Mouse (Mus musculus) forebrain, embryonic 13.5 days (tissue): ENCODE data around the gene Rexo4. TPM values are rescaled to one million over a fixed set of nuclear protein-coding genes. Genes with fewer than 3 reads are reported as not detected.

ENCODE experiments used
- ATAC-seq: fragments of 200-750 bp; cut with Nextera tagmentation; 2 replicates; pipeline ENCODE4 v1.8.0; 2017
- H3K27ac ChIP-seq: fragments of 300-500 bp; sonication (generic); 2 replicates; pipeline ENCODE4 v1.5.1; 2015; ENCODE audit warnings: inconsistent platforms, mild to moderate bottlenecking, moderate library complexity
- H3K27me3 ChIP-seq: fragments of 300-500 bp; sonication (generic); 2 replicates; pipeline ENCODE4 v1.6.1; 2015; ENCODE audit warnings: mild to moderate bottlenecking, inconsistent platforms
- H3K36me3 ChIP-seq: fragments of 300-500 bp; sonication (generic); 2 replicates; pipeline ENCODE4 v1.6.1; 2015; ENCODE audit warnings: mild to moderate bottlenecking, inconsistent platforms; ENCODE audit not compliant: poor library complexity, severe bottlenecking
- H3K4me1 ChIP-seq: fragments of 300-500 bp; sonication (generic); 2 replicates; pipeline ENCODE4 v1.6.1; 2015; ENCODE audit warnings: inconsistent platforms
- H3K4me2 ChIP-seq: fragments of 300-500 bp; sonication (generic); 2 replicates; pipeline ENCODE4 v1.6.1; 2015; ENCODE audit warnings: inconsistent platforms, mild to moderate bottlenecking, moderate library complexity
- H3K4me3 ChIP-seq: fragments of 300-500 bp; sonication (generic); 2 replicates; pipeline ENCODE4 v1.5.1; 2015; ENCODE audit warnings: mild to moderate bottlenecking, inconsistent platforms
- H3K9ac ChIP-seq: fragments of 300-500 bp; sonication (generic); 2 replicates; pipeline ENCODE4 v1.6.1; 2015; ENCODE audit warnings: mild to moderate bottlenecking, inconsistent platforms
- H3K9me3 ChIP-seq: fragments of 300-500 bp; sonication (generic); replicated peaks from 2 replicates; pipeline ENCODE4 v1.6.1; 2016; ENCODE audit warnings: inconsistent platforms
- whole genome bisulfite sequencing: fragments of 180-500 bp; shearing (Covaris S2); methylation state at CpG from one replicate; pipeline ENCODE4 v1.1.7; 2015; 5-methylcytosine and 5-hydroxymethylcytosine counted together
- polyA plus RNA-seq: library from polyadenylated mRNA; unstranded; fragments of >200 nt; fragmentation: Nextera tagmentation; extraction: Ambion mirVana; gene quantifications from 2 replicates; pipeline ENCODE4 v1.2.1, GENCODE M21; 2015

Rexo4 gene
- polyA plus RNA-seq, 1 experiment from 2014 or later: 39.5 TPM

DNA sequence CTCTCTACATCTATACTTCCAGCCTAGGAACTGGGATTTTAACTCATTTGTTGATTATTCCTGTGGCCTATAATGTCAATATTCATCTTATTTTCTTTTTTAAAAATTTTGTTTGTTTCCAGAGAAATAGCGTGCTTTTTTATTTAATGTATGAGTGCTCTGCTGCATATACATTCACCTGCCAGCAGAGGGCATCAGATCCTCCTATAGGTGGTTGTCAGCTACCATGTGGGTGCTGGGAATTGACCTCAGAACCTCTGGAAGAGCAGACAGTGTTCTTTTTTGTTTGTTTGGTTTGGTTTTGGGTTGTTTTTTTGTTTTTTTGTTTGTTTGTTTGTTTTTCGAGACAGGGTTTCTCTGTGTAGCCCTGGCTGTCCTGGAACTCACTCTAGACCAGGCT is 3.1 kb upstream of the Rexo4 start:
- Histone ChIP-seq H3K9ac (no peak overlapping the region), H3K4me3 (no peak overlapping the region), H3K4me1 (peaks cover 17% of the 10 kb centered on the region), H3K27ac (no peak overlapping the region), H3K4me2 (no peak overlapping the region), H3K9me3 (no peaks in the 10 kb centered on the region), H3K36me3 (peaks cover 1% of the 10 kb centered on the region; the same call in 1 of the 2 replicates), H3K27me3 (no peaks in the 10 kb centered on the region)
- no peak for ATAC-seq
- 70% methylated on average over 2 of the region's 2 CpGs for WGBS

DNA sequence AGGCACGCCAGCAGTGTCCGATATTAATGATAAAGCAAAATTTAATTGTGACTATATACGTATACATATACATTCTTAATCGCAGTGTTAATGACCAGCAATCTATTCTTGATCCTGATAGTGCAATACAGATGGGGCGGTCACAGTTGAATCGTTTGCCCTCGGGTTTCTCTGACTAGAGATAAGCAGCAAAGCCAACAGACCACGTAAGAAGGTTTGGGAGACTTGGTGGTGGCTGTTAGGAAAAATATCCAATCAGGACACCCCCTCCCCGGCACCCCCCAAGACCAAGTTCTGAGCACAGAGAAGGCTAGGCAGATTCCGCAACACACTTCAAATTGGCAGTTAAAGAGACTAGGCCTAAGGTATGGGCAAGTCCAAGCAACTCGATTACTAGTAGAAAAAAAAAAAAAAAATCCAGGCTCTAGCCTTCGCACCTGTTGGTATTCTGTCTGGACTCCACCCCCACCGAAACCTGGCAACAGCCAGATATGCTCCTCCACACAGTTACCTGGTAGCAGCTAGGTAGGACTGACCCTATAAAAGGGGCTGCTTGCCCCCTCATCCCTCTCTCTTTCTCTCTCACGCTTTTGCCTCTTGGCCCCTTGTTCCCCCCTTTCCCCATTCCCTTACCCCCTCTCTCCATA is 661 bp upstream of the Rexo4 start:
- H3K4me1 ChIP-seq: peaks cover 26% of the 10 kb centered on the region
- WGBS: 17% methylated on average over 14 of the region's 14 CpGs
- peak overlapping the region; percentile 87 for H3K9ac ChIP-seq
- H3K27me3 ChIP-seq: no peaks in the 10 kb centered on the region
- H3K4me2 ChIP-seq: peak overlapping the region; percentile 90
- no peaks in the 10 kb centered on the region for H3K9me3 ChIP-seq
- peaks cover 21% of the 10 kb centered on the region for H3K36me3 ChIP-seq
- H3K4me3 ChIP-seq: peak overlapping the region; percentile 79
- H3K27ac ChIP-seq: peak overlapping the region; percentile 98
- ATAC-seq: no peak; the same call in 1 of the 2 replicates

DNA sequence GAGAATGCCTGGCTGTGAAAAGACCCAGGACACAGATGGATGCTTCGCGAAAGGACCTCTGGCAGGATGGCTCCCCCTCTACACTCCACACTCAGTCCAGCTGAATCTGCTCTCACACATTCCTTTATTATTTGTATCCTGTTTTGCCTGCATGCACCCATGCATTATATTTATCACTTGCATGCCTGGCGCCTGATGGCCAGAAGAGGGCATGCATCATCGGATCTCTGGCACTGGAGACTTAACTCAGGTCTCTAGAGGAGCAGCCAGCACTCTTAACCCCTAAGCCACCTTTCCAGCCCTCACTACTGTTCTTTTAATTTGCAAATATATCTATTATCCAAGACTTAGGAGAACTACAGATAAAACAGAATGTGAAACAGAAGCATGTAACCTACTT is 3.4 kb downstream of the Rexo4 start:
- ATAC-seq: no peak
- Histone ChIP-seq H3K27me3 (no peaks in the 10 kb centered on the region), H3K4me1 (peaks cover 26% of the 10 kb centered on the region), H3K36me3 (peaks cover 58% of the 10 kb centered on the region), H3K9ac (no peak overlapping the region), H3K4me3 (no peak overlapping the region), H3K4me2 (no peak overlapping the region), H3K27ac (no peak overlapping the region), H3K9me3 (no peaks in the 10 kb centered on the region)
- 74% methylated on average over 4 of the region's 4 CpGs for WGBS

DNA sequence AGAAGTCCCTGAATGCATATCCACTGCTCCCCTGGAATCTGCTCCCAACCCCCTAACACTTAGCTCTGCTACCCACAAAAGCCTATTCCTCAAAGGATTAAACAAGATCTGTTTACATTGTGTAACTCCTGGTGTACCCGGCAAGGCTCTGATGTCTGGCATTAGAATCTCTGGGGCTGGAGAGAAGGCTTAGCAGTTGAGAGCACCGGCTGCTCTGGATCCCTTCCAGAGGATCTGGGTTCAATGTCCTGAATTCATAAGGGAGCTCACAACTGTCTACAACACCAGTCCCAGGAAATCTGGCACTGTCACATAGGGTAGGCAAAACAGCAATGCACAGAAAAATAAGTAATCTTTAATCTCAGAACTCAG is 6.7 kb downstream of the Rexo4 start:
- H3K27ac ChIP-seq: no peak overlapping the region
- no peaks in the 10 kb centered on the region for H3K27me3 ChIP-seq
- no peak for ATAC-seq
- H3K9me3 ChIP-seq: no peaks in the 10 kb centered on the region
- peaks cover 10% of the 10 kb centered on the region for H3K4me1 ChIP-seq
- H3K9ac ChIP-seq: no peak overlapping the region
- no peak overlapping the region for H3K4me3 ChIP-seq
- H3K4me2 ChIP-seq: no peak overlapping the region
- 94% methylated on average over 2 of the region's 2 CpGs for WGBS
- H3K36me3 ChIP-seq: peaks cover 91% of the 10 kb centered on the region

DNA sequence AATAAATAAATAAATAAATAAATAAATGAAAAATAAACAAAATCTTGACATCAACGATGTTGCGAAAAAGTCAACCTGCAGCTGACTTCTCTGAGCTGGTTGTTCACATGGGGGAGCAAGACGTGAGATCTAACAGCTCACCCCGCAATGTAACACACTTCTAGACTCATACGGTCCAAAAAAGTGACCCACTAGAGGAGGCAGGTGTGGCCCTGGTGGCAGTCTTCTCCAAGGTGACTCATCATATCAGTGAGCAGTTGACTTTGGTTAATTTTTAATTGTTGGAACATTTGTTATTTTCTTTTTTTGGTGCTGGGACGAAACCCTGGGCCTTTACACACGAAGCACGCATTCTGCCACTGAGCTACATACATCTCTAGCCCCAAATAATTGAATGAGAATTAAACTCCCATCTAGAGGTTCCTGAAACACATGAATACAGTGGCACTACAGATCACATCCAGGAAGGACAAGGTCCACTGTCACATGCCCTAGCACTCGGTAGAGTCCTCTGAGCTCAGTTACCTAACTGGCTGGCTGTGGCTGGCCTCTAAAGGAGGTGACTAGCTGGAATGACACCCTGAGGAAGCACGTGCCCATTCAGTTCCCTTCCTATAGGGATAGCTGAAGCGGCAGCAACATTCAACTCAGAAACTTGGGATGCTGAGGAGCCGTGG is 7.2 kb downstream of the Rexo4 start:
- Histone ChIP-seq H3K36me3 (peaks cover 92% of the 10 kb centered on the region), H3K9ac (no peak overlapping the region), H3K27ac (no peak overlapping the region), H3K4me1 (peaks cover 6% of the 10 kb centered on the region), H3K4me2 (no peak overlapping the region), H3K9me3 (no peaks in the 10 kb centered on the region), H3K4me3 (no peak overlapping the region), H3K27me3 (no peaks in the 10 kb centered on the region)
- WGBS: 94% methylated on average over 12 of the region's 12 CpGs
- no peak for ATAC-seq

DNA sequence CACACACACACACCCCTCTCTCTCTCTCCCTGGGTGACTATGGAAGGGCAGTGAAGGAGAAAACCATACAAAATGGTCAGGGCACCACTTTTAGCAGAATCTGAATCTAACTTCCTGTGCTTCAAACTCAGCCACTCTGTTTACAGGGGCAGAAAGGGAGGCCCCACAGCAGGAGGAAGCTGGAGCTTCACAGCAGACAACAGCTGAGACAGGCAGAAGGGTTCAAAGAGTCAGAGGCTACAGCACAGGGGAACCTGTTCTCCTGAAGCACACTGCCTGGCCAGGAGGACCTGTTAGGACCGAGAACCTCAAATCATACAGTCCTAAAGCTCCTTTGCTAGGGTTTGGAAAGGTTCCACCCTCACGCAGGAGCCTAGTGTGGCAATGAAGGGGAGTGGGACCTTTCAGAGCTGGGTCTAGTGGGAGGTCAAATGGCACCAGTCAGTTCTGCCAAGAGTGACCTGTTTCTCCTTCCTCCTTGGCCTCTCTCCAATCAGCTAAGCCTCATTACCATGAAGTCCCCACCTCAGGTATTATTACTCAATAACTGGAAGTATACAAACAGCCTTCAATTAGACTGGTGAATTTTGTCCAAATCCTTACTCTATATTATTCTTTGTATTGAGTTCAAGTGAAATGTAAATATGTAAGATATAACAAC is 9.3 kb downstream of the Rexo4 start:
- Histone ChIP-seq H3K36me3 (peaks cover 96% of the 10 kb centered on the region), H3K4me3 (no peak overlapping the region), H3K27ac (no peak overlapping the region), H3K4me1 (no peaks in the 10 kb centered on the region), H3K27me3 (no peaks in the 10 kb centered on the region), H3K9me3 (no peaks in the 10 kb centered on the region), H3K9ac (no peak overlapping the region), H3K4me2 (no peak overlapping the region)
- ATAC-seq: no peak
- 90% methylated on average over 2 of the region's 2 CpGs for WGBS

DNA sequence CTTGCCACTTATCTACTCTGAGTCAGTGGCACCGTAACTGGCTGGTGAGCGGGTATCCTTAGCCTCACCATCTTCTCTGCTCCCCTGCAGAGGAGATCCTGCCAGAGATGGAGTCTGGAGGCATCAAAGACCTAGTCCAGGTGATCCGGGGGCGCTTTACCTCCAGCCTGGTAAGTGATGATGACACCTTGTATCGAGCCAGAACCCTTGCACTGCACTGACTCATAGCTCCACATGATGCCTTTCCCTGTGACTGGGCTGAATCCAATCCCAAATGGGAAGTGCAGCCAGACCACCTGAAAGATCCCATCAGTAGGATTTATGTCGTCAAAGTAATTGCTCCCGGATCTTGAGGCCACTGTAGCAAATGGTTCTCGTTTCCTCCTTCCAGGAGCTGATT is 11.3 kb downstream of the Rexo4 start:
- 91% methylated on average over 8 of the region's 8 CpGs for WGBS
- H3K36me3 ChIP-seq: peaks cover 90% of the 10 kb centered on the region
- no peak overlapping the region for H3K9ac ChIP-seq
- H3K27ac ChIP-seq: no peak overlapping the region
- no peaks in the 10 kb centered on the region for H3K9me3 ChIP-seq
- H3K27me3 ChIP-seq: no peaks in the 10 kb centered on the region
- H3K4me2 ChIP-seq: no peak overlapping the region
- ATAC-seq: no peak
- H3K4me1 ChIP-seq: no peaks in the 10 kb centered on the region
- no peak overlapping the region for H3K4me3 ChIP-seq

DNA sequence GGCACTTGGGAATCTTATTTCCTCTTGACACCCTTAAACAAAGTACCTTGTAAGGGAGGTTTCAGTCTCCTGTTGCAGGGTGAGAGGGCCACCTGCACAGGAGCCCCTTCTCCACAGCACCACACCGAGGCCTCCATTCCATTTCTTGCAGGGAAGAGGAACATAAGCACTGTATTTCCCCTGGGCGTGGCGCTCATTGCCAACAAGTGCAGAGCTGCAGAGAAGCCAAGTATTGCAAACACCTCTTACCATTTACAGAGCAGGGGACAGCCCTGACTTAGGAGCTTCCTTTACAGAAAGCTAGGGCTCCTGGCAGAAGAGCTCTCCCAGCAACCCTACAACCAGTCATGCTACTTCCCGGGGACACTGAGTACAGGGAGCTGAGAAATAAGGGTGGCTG is 12.0 kb downstream of the Rexo4 start:
- Histone ChIP-seq H3K27me3 (no peaks in the 10 kb centered on the region), H3K27ac (no peak overlapping the region), H3K4me3 (no peak overlapping the region), H3K4me2 (no peak overlapping the region), H3K9me3 (no peaks in the 10 kb centered on the region), H3K9ac (no peak overlapping the region), H3K4me1 (no peaks in the 10 kb centered on the region), H3K36me3 (peaks cover 83% of the 10 kb centered on the region)
- ATAC-seq: no peak
- 92% methylated on average over 4 of the region's 4 CpGs for WGBS

DNA sequence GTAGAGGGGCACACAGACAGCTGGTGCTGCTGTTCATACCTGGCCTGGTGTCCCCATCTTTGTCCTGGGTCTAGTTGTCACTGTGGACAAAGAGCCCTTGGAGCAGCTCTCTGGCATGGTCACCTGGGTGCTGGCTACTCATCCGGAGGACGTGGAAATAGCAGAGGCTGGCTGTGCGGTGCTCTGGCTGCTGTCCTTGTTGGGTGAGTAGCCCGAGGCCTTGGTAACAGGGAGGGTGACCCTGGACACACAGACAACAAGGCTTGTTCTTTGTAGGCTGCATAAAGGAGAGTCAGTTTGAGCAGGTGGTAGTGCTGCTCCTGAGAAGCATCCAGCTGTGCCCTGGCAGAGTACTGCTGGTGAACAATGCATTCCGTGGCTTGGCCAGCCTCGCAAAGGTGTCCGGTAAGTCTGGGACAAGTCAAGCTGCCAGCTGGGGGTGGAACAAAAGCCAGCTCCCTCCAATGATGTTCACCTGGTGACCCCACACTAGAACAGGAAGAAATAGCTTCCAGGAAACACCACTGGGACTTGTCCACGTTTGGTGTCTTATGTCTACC is 12.8 kb downstream of the Rexo4 start:
- Histone ChIP-seq H3K27me3 (no peaks in the 10 kb centered on the region), H3K36me3 (peaks cover 81% of the 10 kb centered on the region), H3K4me1 (no peaks in the 10 kb centered on the region)

DNA sequence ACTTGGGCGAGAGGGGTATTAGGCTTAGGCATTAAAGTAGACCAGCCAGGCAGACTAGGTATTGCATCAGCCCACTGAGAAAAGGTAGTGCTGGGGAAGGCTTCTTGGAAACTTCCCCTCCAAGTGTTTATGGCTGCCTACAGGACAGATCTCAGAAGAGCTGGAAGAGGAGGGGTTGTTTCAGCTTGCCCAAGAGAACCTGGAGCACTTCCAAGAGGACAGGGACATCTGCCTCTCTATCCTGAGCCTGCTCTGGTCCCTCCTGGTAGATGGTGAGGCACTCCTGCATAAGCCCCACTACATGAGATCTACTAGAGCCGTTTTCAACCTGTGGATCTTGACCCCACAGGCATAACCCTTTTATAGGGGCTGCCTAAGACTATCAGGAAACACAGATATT is 13.8 kb downstream of the Rexo4 start:
- no peaks in the 10 kb centered on the region for H3K9me3 ChIP-seq
- no peak overlapping the region for H3K9ac ChIP-seq
- H3K4me3 ChIP-seq: no peak overlapping the region
- no peaks in the 10 kb centered on the region for H3K27me3 ChIP-seq
- no peak overlapping the region for H3K27ac ChIP-seq
- H3K36me3 ChIP-seq: peaks cover 71% of the 10 kb centered on the region
- 97% methylated on average over 2 of the region's 2 CpGs for WGBS
- H3K4me2 ChIP-seq: no peak overlapping the region
- no peak for ATAC-seq
- H3K4me1 ChIP-seq: no peaks in the 10 kb centered on the region

More for the DNA sequence above, 12.8 kb downstream of the Rexo4 start:
- H3K27ac ChIP-seq: no peak overlapping the region
- WGBS: 91% methylated on average over 8 of the region's 8 CpGs
- no peak for ATAC-seq
- H3K9me3 ChIP-seq: no peaks in the 10 kb centered on the region
- H3K9ac ChIP-seq: no peak overlapping the region
- no peak overlapping the region for H3K4me3 ChIP-seq
- no peak overlapping the region for H3K4me2 ChIP-seq

DNA sequence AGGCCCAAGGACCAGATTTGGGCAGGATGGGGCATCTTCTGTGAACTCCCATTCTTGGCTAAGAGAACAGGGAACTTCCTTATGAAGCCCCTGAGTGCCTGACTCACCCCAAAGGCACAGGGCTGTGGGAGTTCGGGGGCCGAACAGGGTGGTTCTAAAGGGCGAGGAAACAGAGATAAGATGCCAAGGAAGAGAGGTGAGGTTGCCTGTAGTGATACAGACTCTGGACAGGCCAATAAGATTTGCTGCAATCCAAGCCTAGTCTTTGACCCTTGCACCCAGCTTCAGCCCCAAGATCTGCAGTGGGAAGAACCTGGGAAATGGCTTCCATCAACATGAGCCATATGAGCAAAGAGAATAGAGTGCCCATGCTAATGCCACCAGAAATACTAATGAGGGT is 20.9 kb downstream of the Rexo4 start:
- ATAC-seq: no peak
- Histone ChIP-seq H3K27ac (no peak overlapping the region), H3K4me3 (no peak overlapping the region), H3K9ac (no peak overlapping the region), H3K36me3 (peaks cover 6% of the 10 kb centered on the region; the same call in 1 of the 2 replicates), H3K27me3 (no peaks in the 10 kb centered on the region), H3K9me3 (no peaks in the 10 kb centered on the region), H3K4me1 (no peaks in the 10 kb centered on the region), H3K4me2 (no peak overlapping the region)
- 84% methylated on average over 3 of the region's 3 CpGs for WGBS

DNA sequence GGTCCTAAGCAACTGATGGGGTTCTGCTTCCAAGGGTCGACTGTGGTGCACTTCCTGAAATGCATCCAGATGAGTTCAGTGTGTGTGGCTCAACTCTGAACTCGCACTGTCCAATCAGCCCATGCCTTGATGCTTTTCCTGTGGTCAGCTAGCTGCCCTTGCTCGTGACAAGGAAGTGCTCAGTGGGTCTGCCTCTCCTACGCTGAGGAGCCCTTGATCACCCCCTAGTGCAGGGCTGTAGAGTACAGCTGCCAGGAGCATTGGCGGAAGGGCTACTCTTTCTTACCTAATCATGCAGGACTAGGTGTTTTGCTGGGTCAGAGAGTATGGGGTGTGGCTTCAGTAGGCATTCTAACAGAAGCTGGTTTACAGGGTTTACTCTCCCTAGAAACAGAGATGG is 22.6 kb downstream of the Rexo4 start:
- H3K27me3 ChIP-seq: no peaks in the 10 kb centered on the region
- ATAC-seq: no peak
- WGBS: 44% methylated on average over 5 of the region's 5 CpGs
- H3K4me3 ChIP-seq: no peak overlapping the region
- no peaks in the 10 kb centered on the region for H3K4me1 ChIP-seq
- no peak overlapping the region for H3K4me2 ChIP-seq
- H3K9me3 ChIP-seq: no peaks in the 10 kb centered on the region
- no peak overlapping the region for H3K27ac ChIP-seq
- no peak overlapping the region for H3K9ac ChIP-seq
- H3K36me3 ChIP-seq: peaks cover 2% of the 10 kb centered on the region; the same call in 1 of the 2 replicates
